Mouse (Mus musculus) ovary, adult 2 months (tissue): Measurements from ENCODE around the gene Olfr1362. TPM values are rescaled to one million over a fixed set of nuclear protein-coding genes. Genes with fewer than 3 reads are reported as not detected.

Experiments
- polyA plus RNA-seq: library from polyadenylated mRNA; depleted of rRNA; stranded (reverse); fragments of >200 nt; gene quantifications from 2 replicates; pipeline ENCODE4 v1.2.3, GENCODE M21; 2012; rRNA removed

Olfr1362 gene
- polyA plus RNA-seq: not detected in 2 replicates

GRCm38 (mm10) chr13:21613922-21614321 is at the start of gene Olfr1362:
Gene Olfr1362 (minus strand): TSS chr13:21614022.

GRCm38 (mm10) chr13:21663286-21663685 is 49.5 kb upstream of the Olfr1362 start, which contains the start of gene Olfr1361:
Gene Olfr1361 (minus strand): TSS chr13:21663386.

GRCm38 (mm10) chr13:21642418-21642817 is 28.6 kb upstream of the Olfr1362 start, which contains the start of gene Olfr11:
Gene Olfr11 (minus strand): TSS chr13:21642518.

GRCm38 (mm10) chr13:21581659-21582058 is 32.2 kb downstream of the Olfr1362 start, which contains the start of gene Olfr1364:
Gene Olfr1364 (minus strand): TSS chr13:21581759.

Other genes with a start within 250 kb of the Olfr1362 start
- gene Zkscan3, start 211.3 kb downstream of the Olfr1362 start, polyA plus RNA-seq: 35.7 and 38.6 TPM in 2 replicates
- gene Pgbd1, start 173.0 kb downstream of the Olfr1362 start, polyA plus RNA-seq: 0.51 and 0.62 TPM in 2 replicates
- 7.9 and 10.2 TPM in 2 replicates for gene Zscan26, start 160.3 kb downstream of the Olfr1362 start, polyA plus RNA-seq
- 0.34 and 0.45 TPM in 2 replicates for gene Nkapl, start 145.5 kb downstream of the Olfr1362 start, polyA plus RNA-seq
- 1.6 and 2.2 TPM in 2 replicates for gene Zkscan4, start 135.1 kb downstream of the Olfr1362 start, polyA plus RNA-seq
- not detected in 2 replicates for gene Gm10065, start 134.6 kb downstream of the Olfr1362 start, polyA plus RNA-seq
- 0.14 TPM in 1 of 2 replicates, not detected in the other for gene AK157302, start 118.8 kb downstream of the Olfr1362 start, polyA plus RNA-seq
- gene Gm11273, start 112.6 kb downstream of the Olfr1362 start, polyA plus RNA-seq: 9.0 and 18.5 TPM in 2 replicates
- gene Zkscan8, start 82.9 kb downstream of the Olfr1362 start, polyA plus RNA-seq: 3.6 and 3.9 TPM in 2 replicates
- gene Olfr1366, start 71.2 kb downstream of the Olfr1362 start, polyA plus RNA-seq: not detected in 2 replicates
- gene Olfr1535, start 54.1 kb downstream of the Olfr1362 start, polyA plus RNA-seq: not detected in 2 replicates
- gene Olfr1364, start 32.3 kb downstream of the Olfr1362 start, polyA plus RNA-seq: not detected in 2 replicates
- not detected in 2 replicates for gene Olfr11, start 28.5 kb upstream of the Olfr1362 start, polyA plus RNA-seq
- not detected in 2 replicates for gene Olfr1361, start 49.4 kb upstream of the Olfr1362 start, polyA plus RNA-seq
- not detected in 2 replicates for gene Olfr1360, start 63.4 kb upstream of the Olfr1362 start, polyA plus RNA-seq
- gene Olfr1359, start 84.1 kb upstream of the Olfr1362 start, polyA plus RNA-seq: not detected in 2 replicates
- 7.5 and 13.6 TPM in 2 replicates for gene Hist1h2bl, start 102.1 kb upstream of the Olfr1362 start, polyA plus RNA-seq
- gene Hist1h2ai, start 102.4 kb upstream of the Olfr1362 start, polyA plus RNA-seq: 82.9 and 155 TPM in 2 replicates
- gene Hist1h3h, start 103.6 kb upstream of the Olfr1362 start, polyA plus RNA-seq: 77.1 and 77.2 TPM in 2 replicates
- gene Hist1h2bm, start 108.0 kb upstream of the Olfr1362 start, polyA plus RNA-seq: 8.9 and 11.6 TPM in 2 replicates
- gene Hist1h4j, start 121.0 kb upstream of the Olfr1362 start, polyA plus RNA-seq: 7.1 and 10.2 TPM in 2 replicates
- 40.6 and 44.5 TPM in 2 replicates for gene Hist1h4k, start 136.5 kb upstream of the Olfr1362 start, polyA plus RNA-seq
- gene Hist1h2ak, start 139.8 kb upstream of the Olfr1362 start, polyA plus RNA-seq: 46.6 and 59.1 TPM in 2 replicates
- gene Hist1h2bn, start 140.1 kb upstream of the Olfr1362 start, polyA plus RNA-seq: 20.8 and 32.3 TPM in 2 replicates
- gene Hist1h1b, start 166.6 kb upstream of the Olfr1362 start, polyA plus RNA-seq: 2.2 and 3.3 TPM in 2 replicates
- gene Hist1h3i, start 169.3 kb upstream of the Olfr1362 start, polyA plus RNA-seq: 60.0 and 85.2 TPM in 2 replicates
- gene Hist1h2an, start 173.2 kb upstream of the Olfr1362 start, polyA plus RNA-seq: 25.0 and 44.3 TPM in 2 replicates
- gene Hist1h2bp, start 173.4 kb upstream of the Olfr1362 start, polyA plus RNA-seq: 7.3 and 7.7 TPM in 2 replicates
- 28.9 and 46.9 TPM in 2 replicates for gene Hist1h2bq, start 196.2 kb upstream of the Olfr1362 start, polyA plus RNA-seq
- gene Hist1h2ao, start 196.4 kb upstream of the Olfr1362 start, polyA plus RNA-seq: not detected in 2 replicates
- gene Hist1h4m, start 197.7 kb upstream of the Olfr1362 start, polyA plus RNA-seq: not detected in 2 replicates
- gene Hist1h4n, start 218.2 kb upstream of the Olfr1362 start, polyA plus RNA-seq: 30.0 and 31.2 TPM in 2 replicates
- 1,050 and 1,797 TPM in 2 replicates for gene Hist1h2ap, start 219.5 kb upstream of the Olfr1362 start, polyA plus RNA-seq
- 23.0 and 38.8 TPM in 2 replicates for gene Hist1h2br, start 219.7 kb upstream of the Olfr1362 start, polyA plus RNA-seq